Mouse (Mus musculus): ENCODE data around the gene Nhp2. TPM values are rescaled to one million over a fixed set of nuclear protein-coding genes. Genes with fewer than 3 reads are reported as not detected.
A peak's percentile ranks its signal among the peaks of the same experiment; 100 is the strongest.

Gene Nhp2
- polyA plus RNA-seq, 1 experiment from 2014 or later: 91.5 TPM

- WGBS: 79% methylated on average over 7 of the region's 7 CpGs
- no peak overlapping the region for H3K4me2 ChIP-seq
- H3K4me3 ChIP-seq: no peak overlapping the region
- H3K27ac ChIP-seq: no peak overlapping the region
- H3K9me3 ChIP-seq: no peaks in the 10 kb centered on the region
- no peak overlapping the region for H3K9ac ChIP-seq
- H3K36me3 ChIP-seq (replicated peaks): peaks cover 50% of the 10 kb centered on the region
- ATAC-seq (replicated peaks): no peak
- peaks cover 2% of the 10 kb centered on the region; the same call in 1 of the 2 replicates for H3K4me1 ChIP-seq
- no peaks in the 10 kb centered on the region for H3K27me3 ChIP-seq (replicated peaks)
Measured at GRCm38 (mm10) chr11:51591168-51591567, 28.4 kb upstream of the Nhp2 start.

DNA sequence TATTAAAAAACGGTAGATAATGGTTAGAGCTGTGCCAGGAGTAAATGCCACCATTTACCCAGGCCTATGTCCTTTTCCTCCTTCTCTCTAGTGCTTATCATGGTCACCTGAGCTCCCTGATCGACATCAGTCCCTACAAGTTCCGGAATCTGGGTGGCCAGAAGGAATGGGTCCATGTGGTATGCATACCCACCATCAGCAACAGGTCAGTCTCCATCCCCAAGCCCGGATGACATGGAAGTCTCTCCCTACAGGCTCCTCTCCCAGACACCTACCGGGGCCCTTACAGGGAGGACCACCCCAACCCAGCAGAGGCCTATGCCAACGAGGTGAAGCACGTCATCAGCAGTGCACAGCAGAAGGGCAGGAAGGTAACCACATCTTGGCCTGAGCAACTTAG lies 27.6 kb upstream of the Nhp2 start:
- WGBS: 94% methylated on average over 7 of the region's 7 CpGs
- no peaks in the 10 kb centered on the region for H3K4me1 ChIP-seq
- peak; percentile 19; the same call in 1 of the 2 replicates for ATAC-seq (replicated peaks)
- H3K27me3 ChIP-seq (replicated peaks): no peaks in the 10 kb centered on the region
- no peak overlapping the region for H3K9ac ChIP-seq
- peaks cover 50% of the 10 kb centered on the region for H3K36me3 ChIP-seq (replicated peaks)
- H3K4me2 ChIP-seq: no peak overlapping the region
- H3K27ac ChIP-seq: no peak overlapping the region
- no peaks in the 10 kb centered on the region for H3K9me3 ChIP-seq
- no peak overlapping the region for H3K4me3 ChIP-seq

DNA sequence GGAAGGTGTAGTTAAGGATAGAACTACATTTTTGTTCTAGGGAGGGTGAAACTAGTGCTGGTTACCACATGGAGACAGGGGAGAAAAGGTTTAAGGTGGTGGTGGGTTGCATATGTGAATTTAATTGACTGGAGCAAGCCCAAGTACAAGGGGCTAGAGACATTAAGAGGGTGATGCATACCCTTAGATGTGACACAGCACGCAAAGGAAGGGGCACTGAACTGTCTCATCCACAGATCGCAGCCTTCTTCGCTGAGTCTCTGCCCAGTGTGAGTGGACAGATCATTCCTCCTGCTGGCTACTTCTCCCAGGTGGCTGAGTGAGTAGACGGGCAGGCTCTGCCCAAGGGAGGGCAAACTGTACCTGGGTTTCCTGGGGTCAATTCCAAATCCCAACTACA lies 26.2 kb upstream of the Nhp2 start:
- H3K9me3 ChIP-seq: no peaks in the 10 kb centered on the region
- H3K9ac ChIP-seq: no peak overlapping the region
- WGBS: 89% methylated on average over 4 of the region's 4 CpGs
- no peak overlapping the region for H3K4me3 ChIP-seq
- peaks cover 50% of the 10 kb centered on the region for H3K36me3 ChIP-seq (replicated peaks)
- H3K4me1 ChIP-seq: no peaks in the 10 kb centered on the region
- no peak for ATAC-seq (replicated peaks)
- H3K27me3 ChIP-seq (replicated peaks): no peaks in the 10 kb centered on the region
- H3K4me2 ChIP-seq: no peak overlapping the region
- no peak overlapping the region for H3K27ac ChIP-seq

GRCm38 (mm10) chr11:51593849-51594248 lies 25.7 kb upstream of the Nhp2 start:
- Histone ChIP-seq H3K9ac (no peak overlapping the region), H3K27ac (no peak overlapping the region), H3K36me3 (replicated peaks) (peaks cover 51% of the 10 kb centered on the region), H3K9me3 (no peaks in the 10 kb centered on the region), H3K27me3 (replicated peaks) (no peaks in the 10 kb centered on the region), H3K4me1 (no peaks in the 10 kb centered on the region), H3K4me3 (no peak overlapping the region), H3K4me2 (no peak overlapping the region)
- WGBS: 93% methylated on average over 6 of the region's 6 CpGs
- ATAC-seq (replicated peaks): no peak

GRCm38 (mm10) chr11:51594715-51595350 lies 24.7 kb upstream of the Nhp2 start:
- Histone ChIP-seq H3K9ac (no peak overlapping the region), H3K9me3 (no peaks in the 10 kb centered on the region), H3K4me1 (no peaks in the 10 kb centered on the region), H3K36me3 (replicated peaks) (peaks cover 54% of the 10 kb centered on the region), H3K4me2 (no peak overlapping the region), H3K27me3 (replicated peaks) (no peaks in the 10 kb centered on the region), H3K4me3 (no peak overlapping the region), H3K27ac (no peak overlapping the region)
- ATAC-seq (replicated peaks): no peak
- WGBS: 78% methylated on average over 3 of the region's 3 CpGs

DNA sequence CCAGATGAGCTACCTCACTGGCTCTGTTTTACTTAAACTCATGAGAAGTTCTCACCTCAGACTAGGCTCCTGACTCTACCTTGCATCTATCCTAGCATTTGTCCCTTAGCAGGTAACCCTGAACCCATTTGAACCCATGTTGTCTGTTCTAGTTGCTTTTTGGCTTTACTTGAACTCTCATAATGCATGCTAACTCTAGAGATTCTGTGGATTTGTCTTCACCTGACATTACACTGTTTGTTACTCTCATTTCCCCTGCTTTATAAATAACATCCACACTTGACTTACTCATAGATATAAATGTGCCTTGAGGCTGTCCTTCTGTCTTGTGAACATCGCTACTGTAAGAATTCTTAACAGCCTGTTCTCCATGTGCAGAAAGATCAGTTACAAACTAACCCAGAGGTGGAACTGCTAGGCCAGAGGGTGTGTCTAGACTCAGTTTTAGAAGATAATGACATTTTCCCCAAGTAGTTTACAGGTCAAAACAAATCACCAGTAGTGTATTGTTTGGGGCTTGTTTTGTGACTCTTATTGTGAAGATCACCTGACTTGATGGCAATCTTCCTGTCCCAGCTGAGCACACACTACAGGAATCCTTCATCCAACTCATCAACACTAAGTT lies 24.0 kb upstream of the Nhp2 start:
- H3K4me1 ChIP-seq: no peaks in the 10 kb centered on the region
- 89% methylated on average over 1 of the region's 1 CpGs for WGBS
- H3K4me2 ChIP-seq: no peak overlapping the region
- H3K4me3 ChIP-seq: no peak overlapping the region
- H3K9me3 ChIP-seq: no peaks in the 10 kb centered on the region
- no peak overlapping the region for H3K27ac ChIP-seq
- no peak overlapping the region for H3K9ac ChIP-seq
- no peaks in the 10 kb centered on the region for H3K27me3 ChIP-seq (replicated peaks)
- peaks cover 61% of the 10 kb centered on the region for H3K36me3 ChIP-seq (replicated peaks)
- ATAC-seq (replicated peaks): no peak

GRCm38 (mm10) chr11:51597553-51597952 lies 22.0 kb upstream of the Nhp2 start:
- WGBS: 77% methylated on average over 2 of the region's 2 CpGs
- no peaks in the 10 kb centered on the region for H3K27me3 ChIP-seq (replicated peaks)
- H3K4me2 ChIP-seq: no peak overlapping the region
- no peak overlapping the region for H3K9ac ChIP-seq
- H3K27ac ChIP-seq: no peak overlapping the region
- no peak for ATAC-seq (replicated peaks)
- H3K4me1 ChIP-seq: peaks cover 2% of the 10 kb centered on the region
- H3K36me3 ChIP-seq (replicated peaks): peaks cover 79% of the 10 kb centered on the region
- no peak overlapping the region for H3K4me3 ChIP-seq
- H3K9me3 ChIP-seq: no peaks in the 10 kb centered on the region

DNA sequence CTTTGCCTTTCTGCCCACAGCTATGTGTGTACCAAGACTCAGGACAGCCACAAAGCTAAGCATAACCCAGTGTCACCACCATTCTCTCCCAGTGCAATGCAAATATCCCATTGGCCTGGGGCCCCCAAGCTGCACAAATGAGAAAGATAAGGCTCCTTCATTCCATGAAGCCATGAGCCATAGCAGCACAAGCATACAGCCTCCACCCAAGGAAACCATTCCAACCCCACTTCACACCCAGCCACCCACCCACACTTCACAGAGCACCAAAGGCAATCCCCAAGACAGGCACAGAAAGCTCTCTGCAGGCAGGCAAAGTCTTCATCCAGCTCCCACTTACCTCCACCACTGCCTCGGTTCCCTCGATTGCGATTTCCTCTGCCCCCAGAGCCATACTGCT lies 17.3 kb upstream of the Nhp2 start:
- Histone ChIP-seq H3K4me1 (peaks cover 33% of the 10 kb centered on the region), H3K9ac (no peak overlapping the region), H3K27me3 (replicated peaks) (no peaks in the 10 kb centered on the region), H3K36me3 (replicated peaks) (peaks cover 70% of the 10 kb centered on the region), H3K27ac (no peak overlapping the region), H3K9me3 (no peaks in the 10 kb centered on the region), H3K4me2 (no peak overlapping the region), H3K4me3 (no peak overlapping the region)
- no peak for ATAC-seq (replicated peaks)
- 88% methylated on average over 3 of the region's 3 CpGs for WGBS

DNA sequence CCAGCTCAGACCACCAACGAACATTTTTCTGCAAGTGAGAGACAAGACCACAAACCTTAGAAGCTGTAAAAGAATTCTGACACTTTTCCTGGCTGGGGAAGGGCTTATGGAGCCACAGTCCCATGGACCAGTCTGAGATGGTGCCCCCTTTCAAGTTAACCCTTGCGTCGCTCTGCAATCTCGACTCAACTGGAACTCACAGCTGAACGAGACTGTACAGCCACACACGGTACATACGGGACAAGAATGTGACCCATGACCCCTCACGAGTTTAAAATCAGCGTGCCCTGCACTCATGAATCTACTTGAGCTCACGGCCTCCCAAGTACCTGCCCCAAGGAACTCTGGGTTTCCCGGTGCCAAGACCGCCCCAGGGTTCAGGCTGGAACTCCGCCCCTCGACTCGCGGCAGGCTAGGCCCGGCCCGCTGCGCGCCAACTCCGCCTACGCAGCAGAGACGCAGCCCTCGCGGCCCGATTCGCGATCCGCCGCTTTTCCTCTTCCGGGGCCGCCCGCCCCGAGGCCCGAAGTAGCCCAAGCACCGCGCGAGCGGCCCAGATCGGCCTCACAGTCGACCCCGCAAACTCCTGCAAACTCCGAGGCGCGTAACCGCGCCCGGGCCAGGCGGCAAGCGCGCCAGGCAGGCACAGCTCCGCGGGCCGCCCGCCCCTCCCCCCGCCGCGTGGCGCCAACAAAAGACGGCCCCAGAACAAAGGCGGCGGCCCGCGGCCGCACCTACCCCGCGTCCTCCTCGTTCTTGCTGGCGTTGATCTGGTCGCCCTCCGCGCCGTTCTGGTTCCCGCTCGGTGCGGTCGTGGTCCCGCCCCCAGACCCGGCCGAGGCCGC lies 13.7 kb upstream of the Nhp2 start:
- WGBS: under 1% methylated on average over 78 of the region's 81 CpGs
- peak overlapping the region; percentile 71 for H3K4me2 ChIP-seq
- H3K27me3 ChIP-seq (replicated peaks): no peaks in the 10 kb centered on the region
- peaks cover 38% of the 10 kb centered on the region for H3K4me1 ChIP-seq
- H3K27ac ChIP-seq: peak overlapping the region; percentile 97
- H3K4me3 ChIP-seq: peak overlapping the region; percentile 90
- peaks cover 35% of the 10 kb centered on the region for H3K36me3 ChIP-seq (replicated peaks)
- H3K9ac ChIP-seq: peak overlapping the region; percentile 99
- H3K9me3 ChIP-seq: no peaks in the 10 kb centered on the region
- peak; percentile 62 for ATAC-seq (replicated peaks)

DNA sequence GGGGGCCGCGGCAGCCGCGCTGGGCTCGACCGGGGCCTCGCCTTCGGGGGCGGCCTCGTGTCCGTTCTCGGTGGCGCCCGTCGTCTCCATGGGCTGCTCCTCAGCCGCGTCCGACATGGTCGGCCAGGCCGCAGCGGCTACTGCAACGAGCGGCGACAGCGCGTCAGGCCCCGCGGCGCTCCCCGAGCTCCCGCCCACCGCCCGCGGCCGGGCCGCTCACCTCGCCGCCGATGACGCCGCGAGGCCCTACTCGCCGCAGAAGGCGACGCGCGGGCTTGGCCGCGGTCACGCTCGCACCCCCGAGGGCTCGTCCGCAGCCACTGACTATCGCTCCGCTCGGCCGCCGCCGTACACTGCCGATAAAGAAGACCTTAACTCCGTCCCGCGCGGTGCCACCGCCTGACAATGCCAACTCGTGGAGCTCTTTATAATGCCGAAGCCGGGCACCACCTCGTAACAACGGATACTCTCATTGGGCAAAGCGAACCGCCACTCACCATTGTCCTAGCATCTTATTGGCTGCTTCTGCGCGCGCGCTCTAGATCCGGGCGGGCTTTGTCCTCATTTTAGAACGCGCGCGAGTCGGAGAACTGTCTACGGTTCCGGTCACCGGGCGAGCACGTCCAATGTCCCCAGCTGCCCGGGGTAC lies 13.0 kb upstream of the Nhp2 start, which contains the start of gene Hnrnpab:
Hnrnpab (minus strand) TSS at position 401 of the 649 bp plus-strand sequence.
- peaks cover 27% of the 10 kb centered on the region for H3K36me3 ChIP-seq (replicated peaks)
- peaks cover 38% of the 10 kb centered on the region for H3K4me1 ChIP-seq
- peak within 1 kb of the TSS; percentile 90 for H3K4me3 ChIP-seq
- peak within 1 kb of the TSS; percentile 99 for H3K9ac ChIP-seq
- under 1% methylated on average over 91 of the region's 91 CpGs for WGBS
- ATAC-seq (replicated peaks): peak; percentile 97
- no peaks in the 10 kb centered on the region for H3K27me3 ChIP-seq (replicated peaks)
- peak within 1 kb of the TSS; percentile 97 for H3K27ac ChIP-seq
- peak within 1 kb of the TSS; percentile 71 for H3K4me2 ChIP-seq
- H3K9me3 ChIP-seq: no peaks in the 10 kb centered on the region

DNA sequence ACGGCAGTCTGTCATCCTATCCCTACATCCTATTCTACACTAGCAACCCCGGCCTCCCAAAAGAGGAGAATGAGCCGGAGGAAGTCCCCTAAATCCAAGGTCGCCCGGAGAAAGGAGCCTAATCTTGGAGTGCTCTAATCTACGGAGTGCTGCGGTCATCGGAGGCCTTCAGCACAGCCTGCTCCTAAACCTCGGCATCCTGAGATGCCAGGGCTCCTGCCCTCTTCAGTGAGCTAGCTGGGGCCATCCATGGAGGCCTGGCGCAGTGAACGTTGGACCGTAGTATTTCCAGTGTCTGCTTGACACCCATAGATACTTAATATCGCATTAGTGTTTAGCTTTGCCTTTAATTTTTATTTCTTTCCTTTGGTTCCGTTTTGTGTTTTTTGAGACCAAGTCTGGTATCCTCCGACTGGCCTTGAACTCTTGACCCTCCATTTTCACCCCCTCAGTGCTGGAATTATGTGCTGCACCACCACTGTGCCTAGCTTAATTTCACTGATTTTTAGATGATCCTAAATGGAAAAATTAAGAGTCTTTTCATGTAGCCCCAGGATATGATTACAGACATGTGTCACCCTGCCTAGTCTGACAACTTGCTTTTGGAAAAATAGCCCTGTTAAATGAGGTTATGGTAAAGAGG lies 12.3 kb upstream of the Nhp2 start:
- no peaks in the 10 kb centered on the region for H3K9me3 ChIP-seq
- H3K36me3 ChIP-seq (replicated peaks): peaks cover 22% of the 10 kb centered on the region
- H3K4me3 ChIP-seq: peak overlapping the region; percentile 90
- no peaks in the 10 kb centered on the region for H3K27me3 ChIP-seq (replicated peaks)
- WGBS: 10% methylated on average over 15 of the region's 15 CpGs
- H3K4me2 ChIP-seq: peak overlapping the region; percentile 68
- peaks cover 38% of the 10 kb centered on the region for H3K4me1 ChIP-seq
- peak; percentile 75 for ATAC-seq (replicated peaks)
- H3K27ac ChIP-seq: peak overlapping the region; percentile 97
- peak overlapping the region; percentile 75 for H3K9ac ChIP-seq

Measured in midbrain, embryonic 15.5 days (tissue).